Mouse (Mus musculus) lung, embryonic 15.5 days (tissue): ENCODE results near the gene Gtdc1. TPM values are rescaled to one million over a fixed set of nuclear protein-coding genes. Genes with fewer than 3 reads are reported as not detected.
A peak's percentile ranks its signal among the peaks of the same experiment; 100 is the strongest.

ENCODE experiments used
- ATAC-seq: fragments of 200-750 bp; cut with Nextera tagmentation; 2 replicates; pipeline ENCODE4 v1.8.0; 2017; ENCODE audit warnings: moderate number of reproducible peaks, borderline replicate concordance; ENCODE audit not compliant: low FRiP score, low TSS enrichment; ENCODE audit errors: extremely low read depth
- H3K27ac ChIP-seq: fragments of 300-500 bp; sonication (generic); 2 replicates; pipeline ENCODE4 v1.5.1; 2015; ENCODE audit warnings: moderate library complexity, mild to moderate bottlenecking, inconsistent platforms
- H3K27me3 ChIP-seq: fragments of 300-500 bp; sonication (generic); 2 replicates; pipeline ENCODE4 v1.6.1; 2015; ENCODE audit warnings: inconsistent platforms
- H3K36me3 ChIP-seq: fragments of 300-500 bp; sonication (generic); 2 replicates; pipeline ENCODE4 v1.6.1; 2015; ENCODE audit warnings: inconsistent platforms
- H3K4me1 ChIP-seq: fragments of 300-500 bp; sonication (generic); 2 replicates; pipeline ENCODE4 v1.6.1; 2015; ENCODE audit warnings: inconsistent platforms
- H3K4me2 ChIP-seq: fragments of 300-500 bp; sonication (generic); 2 replicates; pipeline ENCODE4 v1.6.1; 2015; ENCODE audit warnings: inconsistent platforms, mild to moderate bottlenecking, moderate library complexity
- H3K4me3 ChIP-seq: fragments of 300-500 bp; sonication (generic); 2 replicates; pipeline ENCODE4 v1.5.1; 2015; ENCODE audit warnings: mild to moderate bottlenecking, inconsistent platforms
- H3K9ac ChIP-seq: fragments of 300-500 bp; sonication (generic); 2 replicates; pipeline ENCODE4 v1.6.1; 2015; ENCODE audit warnings: inconsistent platforms
- H3K9me3 ChIP-seq: fragments of 300-500 bp; sonication (generic); 2 replicates; pipeline ENCODE4 v1.6.1; 2016; ENCODE audit warnings: inconsistent platforms
- WGBS: fragments of 180-500 bp; shearing (Covaris S2); methylation state at CpG from one replicate; pipeline ENCODE4 v1.1.7; 2015; 5-methylcytosine and 5-hydroxymethylcytosine counted together
- polyA plus RNA-seq: library from polyadenylated mRNA; unstranded; fragments of >200 nt; fragmentation: Nextera tagmentation; extraction: Ambion mirVana; gene quantifications from 2 replicates; pipeline ENCODE4 v1.2.1, GENCODE M21; 2015

The Gtdc1 gene
- polyA plus RNA-seq, 1 experiment from 2014 or later, result 13.1 TPM

GRCm38 (mm10) chr2:44541726-44542125, 385.7 kb downstream of the Gtdc1 start:
- H3K9ac ChIP-seq, result no peak overlapping the region
- peak overlapping the region; percentile 24; the same call in 1 of the 2 replicates for H3K27ac ChIP-seq
- no peaks in the 10 kb centered on the region for H3K9me3 ChIP-seq
- no peaks in the 10 kb centered on the region for H3K36me3 ChIP-seq
- H3K27me3 ChIP-seq, result no peaks in the 10 kb centered on the region
- H3K4me1 ChIP-seq, result no peaks in the 10 kb centered on the region
- peak; percentile 39; the same call in 1 of the 2 replicates for ATAC-seq
- no peak overlapping the region for H3K4me2 ChIP-seq
- WGBS, result 60% methylated on average over 6 of the region's 6 CpGs
- H3K4me3 ChIP-seq, result no peak overlapping the region

- no peaks in the 10 kb centered on the region for H3K27me3 ChIP-seq
- no peaks in the 10 kb centered on the region for H3K36me3 ChIP-seq
- H3K4me2 ChIP-seq, result no peak overlapping the region
- H3K4me3 ChIP-seq, result no peak overlapping the region
- no peaks in the 10 kb centered on the region for H3K4me1 ChIP-seq
- H3K9ac ChIP-seq, result no peak overlapping the region
- no peak for ATAC-seq
- no peak overlapping the region for H3K27ac ChIP-seq
- H3K9me3 ChIP-seq, result no peaks in the 10 kb centered on the region
- 81% methylated on average over 6 of the region's 6 CpGs for WGBS
Observed at GRCm38 (mm10) chr2:44540881-44541280, 386.6 kb downstream of the Gtdc1 start.

GRCm38 (mm10) chr2:44539121-44539634, 388.3 kb downstream of the Gtdc1 start:
- ATAC-seq, result no peak
- no peak overlapping the region for H3K27ac ChIP-seq
- no peaks in the 10 kb centered on the region for H3K36me3 ChIP-seq
- H3K4me3 ChIP-seq, result no peak overlapping the region
- no peaks in the 10 kb centered on the region for H3K9me3 ChIP-seq
- H3K27me3 ChIP-seq, result no peaks in the 10 kb centered on the region
- 79% methylated on average over 5 of the region's 5 CpGs for WGBS
- no peaks in the 10 kb centered on the region for H3K4me1 ChIP-seq
- H3K4me2 ChIP-seq, result no peak overlapping the region
- no peak overlapping the region for H3K9ac ChIP-seq

GRCm38 (mm10) chr2:44538135-44538534, 389.3 kb downstream of the Gtdc1 start:
- ATAC-seq, result no peak
- WGBS, result 70% methylated on average over 4 of the region's 4 CpGs
- H3K4me1 ChIP-seq, result no peaks in the 10 kb centered on the region
- no peak overlapping the region for H3K4me3 ChIP-seq
- H3K36me3 ChIP-seq, result no peaks in the 10 kb centered on the region
- H3K9ac ChIP-seq, result no peak overlapping the region
- H3K9me3 ChIP-seq, result no peaks in the 10 kb centered on the region
- H3K4me2 ChIP-seq, result no peak overlapping the region
- H3K27ac ChIP-seq, result no peak overlapping the region
- no peaks in the 10 kb centered on the region for H3K27me3 ChIP-seq

GRCm38 (mm10) chr2:44535760-44536159, 391.7 kb downstream of the Gtdc1 start:
- H3K27me3 ChIP-seq, result no peaks in the 10 kb centered on the region
- H3K27ac ChIP-seq, result no peak overlapping the region; the same call in 1 of the 2 replicates
- H3K4me2 ChIP-seq, result no peak overlapping the region
- WGBS, result 90% methylated on average over 11 of the region's 11 CpGs
- no peak overlapping the region for H3K4me3 ChIP-seq
- H3K36me3 ChIP-seq, result no peaks in the 10 kb centered on the region
- H3K9me3 ChIP-seq, result no peaks in the 10 kb centered on the region
- H3K9ac ChIP-seq, result no peak overlapping the region
- ATAC-seq, result no peak
- no peaks in the 10 kb centered on the region for H3K4me1 ChIP-seq

GRCm38 (mm10) chr2:44535136-44535675, 392.3 kb downstream of the Gtdc1 start:
- H3K9ac ChIP-seq, result no peak overlapping the region
- H3K4me2 ChIP-seq, result no peak overlapping the region
- H3K9me3 ChIP-seq, result no peaks in the 10 kb centered on the region
- 58% methylated on average over 10 of the region's 10 CpGs for WGBS
- H3K36me3 ChIP-seq, result no peaks in the 10 kb centered on the region
- no peaks in the 10 kb centered on the region for H3K27me3 ChIP-seq
- no peaks in the 10 kb centered on the region for H3K4me1 ChIP-seq
- H3K27ac ChIP-seq, result no peak overlapping the region; the same call in 1 of the 2 replicates
- H3K4me3 ChIP-seq, result no peak overlapping the region
- no peak for ATAC-seq

- Histone ChIP-seq H3K9me3 (no peaks in the 10 kb centered on the region), H3K4me1 (peaks cover 17% of the 10 kb centered on the region), H3K36me3 (no peaks in the 10 kb centered on the region), H3K4me3 (no peak overlapping the region), H3K27ac (peak overlapping the region; percentile 34), H3K9ac (no peak overlapping the region), H3K4me2 (no peak overlapping the region), H3K27me3 (no peaks in the 10 kb centered on the region)
- 22% methylated on average over 6 of the region's 6 CpGs for WGBS
- ATAC-seq, result peak; percentile 39; the same call in 1 of the 2 replicates
Observed at GRCm38 (mm10) chr2:44526110-44527032, 401.1 kb downstream of the Gtdc1 start.

GRCm38 (mm10) chr2:44525187-44525919, 402.1 kb downstream of the Gtdc1 start:
- Histone ChIP-seq H3K36me3 (no peaks in the 10 kb centered on the region), H3K27me3 (no peaks in the 10 kb centered on the region), H3K27ac (peak overlapping the region; percentile 42), H3K4me3 (no peak overlapping the region), H3K9ac (no peak overlapping the region), H3K4me1 (peaks cover 17% of the 10 kb centered on the region), H3K4me2 (no peak overlapping the region), H3K9me3 (no peaks in the 10 kb centered on the region)
- 53% methylated on average over 5 of the region's 5 CpGs for WGBS
- ATAC-seq, result no peak

- H3K4me2 ChIP-seq, result no peak overlapping the region
- H3K36me3 ChIP-seq, result no peaks in the 10 kb centered on the region
- H3K27ac ChIP-seq, result no peak overlapping the region
- no peaks in the 10 kb centered on the region for H3K27me3 ChIP-seq
- H3K9ac ChIP-seq, result no peak overlapping the region
- no peak overlapping the region for H3K4me3 ChIP-seq
- 69% methylated on average over 3 of the region's 3 CpGs for WGBS
- peaks cover 11% of the 10 kb centered on the region; the same call in 1 of the 2 replicates for H3K4me1 ChIP-seq
- ATAC-seq, result no peak
- H3K9me3 ChIP-seq, result no peaks in the 10 kb centered on the region
Observed at GRCm38 (mm10) chr2:44519236-44519635, 408.2 kb downstream of the Gtdc1 start.

- WGBS, result 61% methylated on average over 4 of the region's 4 CpGs
- Histone ChIP-seq H3K9ac (no peak overlapping the region), H3K36me3 (no peaks in the 10 kb centered on the region), H3K4me2 (no peak overlapping the region), H3K27me3 (no peaks in the 10 kb centered on the region), H3K27ac (no peak overlapping the region), H3K4me3 (no peak overlapping the region), H3K9me3 (no peaks in the 10 kb centered on the region), H3K4me1 (peaks cover 7% of the 10 kb centered on the region)
- ATAC-seq, result no peak
Observed at GRCm38 (mm10) chr2:44518085-44518484, 409.4 kb downstream of the Gtdc1 start.
